Mouse (Mus musculus) spleen, adult 2 months (tissue): ENCODE measurements around the gene Pts.

Source experiments
- CTCF ChIP-seq: fragments of 200-500 bp; IDR thresholded peaks from 2 replicates; pipeline ENCODE4 v1.5.1; 2011; ENCODE audit warnings: mild to moderate bottlenecking, inconsistent platforms; ENCODE audit not compliant: insufficient read depth, insufficient read length, insufficient replicate concordance; ENCODE audit errors: extremely low read depth
- POLR2A ChIP-seq: fragments of 200-500 bp; IDR thresholded peaks from 2 replicates; pipeline ENCODE4 v1.6.1; 2011; ENCODE audit warnings: low read depth, low read length, inconsistent platforms

- no peak for TF ChIP-seq POLR2A
- no peak for TF ChIP-seq CTCF
Measured at GRCm38 (mm10) chr9:50485521-50485920, 43.0 kb downstream of the Pts start.
